Mouse (Mus musculus) heart, embryonic 14.5 days (tissue): ENCODE data around the gene Sfxn5. TPM values are rescaled to one million over a fixed set of nuclear protein-coding genes. Genes with fewer than 3 reads are reported as not detected.

Experiments used
- ATAC-seq: fragments of 200-750 bp; cut with Nextera tagmentation; 2 replicates; pipeline ENCODE4 v1.8.0; 2017; ENCODE audit warnings: low read depth, moderate TSS enrichment; ENCODE audit not compliant: insufficient number of reproducible peaks, insufficient read depth, low FRiP score
- H3K27ac ChIP-seq, 2 experiments: fragments of 200-500 bp in 1 of 2; fragments of 300-500 bp in 1 of 2; sonication (generic) in 1 of 2; replicated peaks in 1 of 2; 2 replicates each; pipeline ENCODE4 v1.5.1; 2012 to 2014; ENCODE audit warnings: low read depth in 2 of 2, low read length in 2 of 2, control low read depth in 1 of 2, mild to moderate bottlenecking in 1 of 2, mixed read lengths in 1 of 2; ENCODE audit not compliant: control insufficient read depth in 1 of 2, insufficient read depth in 1 of 2
- H3K27me3 ChIP-seq: fragments of 300-500 bp; sonication (generic); 2 replicates; pipeline ENCODE4 v1.6.1; 2014; ENCODE audit warnings: mild to moderate bottlenecking, low read length, control low read depth; ENCODE audit not compliant: control insufficient read depth, insufficient read depth
- H3K36me3 ChIP-seq: fragments of 300-500 bp; sonication (generic); 2 replicates; pipeline ENCODE4 v1.6.1; 2014; ENCODE audit warnings: mild to moderate bottlenecking, control low read depth, low read length, mixed read lengths; ENCODE audit not compliant: control insufficient read depth, insufficient read depth
- H3K4me1 ChIP-seq, 2 experiments: fragments of 200-500 bp in 1 of 2; fragments of 300-500 bp in 1 of 2; sonication (generic) in 1 of 2; 2 replicates each; pipeline ENCODE4 v1.6.1; 2012 to 2014; ENCODE audit warnings: low read length in 2 of 2, control low read depth in 1 of 2, mixed read lengths in 1 of 2; ENCODE audit not compliant: control insufficient read depth in 2 of 2, insufficient read depth in 2 of 2
- H3K4me2 ChIP-seq: fragments of 300-500 bp; sonication (generic); 2 replicates; pipeline ENCODE4 v1.6.1; 2014; ENCODE audit warnings: mild to moderate bottlenecking, low read length
- H3K4me3 ChIP-seq, 2 experiments: fragments of 200-500 bp in 1 of 2; fragments of 300-500 bp in 1 of 2; sonication (generic) in 1 of 2; 2 replicates each; pipeline ENCODE4 v1.5.1; 2012 to 2014; ENCODE audit warnings: low read length in 2 of 2, mild to moderate bottlenecking in 2 of 2, control low read depth in 1 of 2, low read depth in 1 of 2, moderate library complexity in 1 of 2; ENCODE audit not compliant: control insufficient read depth in 1 of 2, insufficient read depth in 1 of 2
- H3K9ac ChIP-seq: fragments of 300-500 bp; sonication (generic); 2 replicates; pipeline ENCODE4 v1.6.1; 2014; ENCODE audit warnings: mild to moderate bottlenecking, low read length
- H3K9me3 ChIP-seq: fragments of 300-500 bp; sonication (generic); 2 replicates; pipeline ENCODE4 v1.6.1; 2016; ENCODE audit warnings: low read length, control low read depth; ENCODE audit not compliant: control insufficient read depth
- WGBS: fragments of 180-500 bp; shearing (Covaris S2); extraction: QIAGEN DNeasy Blood & Tissue Kit; methylation state at CpG from one replicate; pipeline ENCODE4 v1.1.7; 2014; 5-methylcytosine and 5-hydroxymethylcytosine counted together
- polyA plus RNA-seq: library from polyadenylated mRNA; unstranded; fragments of >200 nt; fragmentation: Nextera tagmentation; extraction: Ambion mirVana; gene quantifications from 2 replicates; pipeline ENCODE4 v1.2.1, GENCODE M21; 2014

The Sfxn5 gene
- polyA plus RNA-seq, 1 experiment from 2014 or later, result 2.7 TPM

DNA sequence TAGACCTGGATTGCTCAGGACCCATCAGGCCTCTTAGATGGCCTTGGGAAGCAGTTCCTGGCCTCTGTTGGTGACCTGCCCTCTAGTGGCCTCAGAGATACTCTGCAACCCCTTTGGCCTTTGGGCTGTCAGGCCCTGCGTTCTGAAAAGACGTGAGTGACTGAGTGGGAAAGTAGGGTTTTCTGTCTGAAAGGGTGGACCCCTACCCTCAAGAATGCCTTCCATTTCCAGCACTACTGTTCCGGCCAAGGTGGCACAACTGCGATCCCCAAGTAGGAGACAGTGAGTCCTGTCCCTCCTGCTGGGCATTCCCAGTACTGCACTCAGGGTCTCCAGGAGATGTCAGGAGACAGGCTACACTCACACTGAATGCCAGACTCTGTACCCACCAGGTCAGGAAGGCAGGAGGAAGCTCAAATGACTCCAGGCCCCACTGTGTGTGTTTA lies 94.2 kb downstream of the Sfxn5 start:
- no peak overlapping the region for H3K27ac ChIP-seq
- H3K4me3 ChIP-seq, result no peak overlapping the region
- no peak overlapping the region for H3K9ac ChIP-seq
- H3K4me2 ChIP-seq, result peak overlapping the region; percentile 46
- no peaks in the 10 kb centered on the region for H3K9me3 ChIP-seq
- peaks cover 0 to 2% of the 10 kb centered on the region in 2 experiments; a peak in 1 of 4 replicates for H3K4me1 ChIP-seq
- WGBS, result 17% methylated on average over 4 of the region's 4 CpGs
- H3K27me3 ChIP-seq, result no peaks in the 10 kb centered on the region
- ATAC-seq, result no peak; the same call in 1 of the 2 replicates
- H3K36me3 ChIP-seq, result no peaks in the 10 kb centered on the region

DNA sequence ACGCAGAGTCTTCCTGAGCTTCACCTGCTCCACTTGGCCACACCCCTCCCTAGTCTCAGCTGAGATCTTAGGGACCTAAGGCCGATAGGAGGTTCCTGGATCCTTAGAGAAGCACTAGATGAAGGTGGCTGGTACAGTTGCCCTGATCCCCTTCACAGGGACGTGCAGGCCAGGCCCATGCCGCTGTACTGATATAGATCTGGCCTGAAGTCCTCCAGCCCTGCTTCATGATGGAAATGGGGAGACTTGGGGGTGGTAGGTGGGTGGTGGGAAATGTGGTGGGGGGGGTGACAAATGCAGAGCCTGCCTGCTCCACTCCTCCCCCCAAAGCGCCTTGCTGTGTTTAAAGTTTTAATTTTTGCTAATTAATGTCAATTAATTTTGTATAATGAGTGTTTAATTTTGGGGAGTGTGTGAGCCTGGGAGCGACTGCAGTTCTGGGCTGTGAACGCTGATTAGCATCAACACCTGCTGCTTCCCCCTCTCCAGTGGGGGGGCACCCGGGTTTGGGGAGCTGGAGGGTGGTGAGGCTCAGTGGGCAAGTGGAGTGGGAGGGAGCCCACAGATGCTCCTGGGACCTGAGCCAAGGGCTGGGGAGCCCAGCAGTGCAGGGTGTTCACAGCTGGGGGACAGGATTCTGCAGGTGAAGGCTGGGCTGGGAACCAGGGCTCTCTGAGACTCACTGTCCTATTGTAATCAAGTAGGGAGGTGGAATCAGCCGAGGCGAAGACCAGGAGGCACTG lies 95.5 kb downstream of the Sfxn5 start:
- H3K27me3 ChIP-seq, result no peaks in the 10 kb centered on the region
- H3K4me3 ChIP-seq, result no peak overlapping the region
- ATAC-seq, result no peak
- H3K4me1 ChIP-seq, result peaks cover 0 to 2% of the 10 kb centered on the region in 2 experiments; a peak in 1 of 4 replicates
- H3K9me3 ChIP-seq, result no peaks in the 10 kb centered on the region
- no peak overlapping the region for H3K27ac ChIP-seq
- 58% methylated on average over 10 of the region's 10 CpGs for WGBS
- no peak overlapping the region for H3K4me2 ChIP-seq
- H3K9ac ChIP-seq, result no peak overlapping the region
- no peaks in the 10 kb centered on the region for H3K36me3 ChIP-seq

DNA sequence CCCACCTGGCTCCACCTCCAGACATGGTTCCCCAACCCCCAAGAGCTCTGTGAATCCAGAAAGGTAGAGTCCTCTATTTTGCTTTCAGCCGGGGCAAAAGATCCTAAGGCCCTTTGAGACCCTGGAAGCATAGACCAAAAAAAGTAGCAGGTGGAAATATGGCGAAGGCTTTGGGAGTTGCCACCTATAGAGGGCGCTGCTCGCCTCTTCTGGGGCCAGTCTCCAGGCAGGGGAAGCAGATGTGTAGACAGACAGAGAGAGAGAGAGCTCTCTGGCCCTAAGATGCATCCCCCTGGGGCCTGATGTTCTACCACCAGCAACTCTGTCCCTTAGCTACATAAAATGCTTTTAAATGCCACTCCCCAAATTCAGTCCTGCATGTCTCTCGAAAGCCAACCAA lies 96.2 kb downstream of the Sfxn5 start:
- Histone ChIP-seq H3K4me3 (no peak overlapping the region), H3K36me3 (no peaks in the 10 kb centered on the region), H3K9me3 (no peaks in the 10 kb centered on the region), H3K27me3 (no peaks in the 10 kb centered on the region), H3K27ac (no peak overlapping the region), H3K4me1 (peaks cover 0 to 2% of the 10 kb centered on the region in 2 experiments; a peak in 1 of 4 replicates), H3K4me2 (no peak overlapping the region), H3K9ac (no peak overlapping the region)
- WGBS, result 38% methylated on average over 5 of the region's 5 CpGs
- no peak for ATAC-seq

DNA sequence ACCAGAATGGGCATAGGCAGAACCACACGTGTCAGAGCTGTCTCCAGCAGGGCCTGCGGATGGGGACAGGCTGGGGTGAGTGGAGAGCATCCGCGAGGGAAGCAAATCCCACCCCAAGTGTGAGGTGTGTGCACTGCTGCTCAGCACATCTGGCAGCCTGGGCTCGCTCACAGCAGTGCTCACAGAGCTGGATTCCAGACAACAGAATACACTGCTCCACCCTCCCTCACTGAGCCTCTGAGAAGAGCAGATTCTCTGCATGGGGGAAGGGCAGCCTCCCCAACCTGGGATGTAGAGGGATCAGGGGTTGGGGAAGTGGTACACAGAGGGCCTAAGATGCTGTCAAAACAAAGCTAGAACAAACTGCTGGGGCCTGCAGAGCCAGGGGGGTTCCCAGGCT lies 98.4 kb downstream of the Sfxn5 start:
- H3K27ac ChIP-seq, result no peak overlapping the region
- H3K9ac ChIP-seq, result no peak overlapping the region
- H3K27me3 ChIP-seq, result no peaks in the 10 kb centered on the region
- WGBS, result 45% methylated on average over 5 of the region's 5 CpGs
- H3K4me2 ChIP-seq, result no peak overlapping the region
- H3K4me1 ChIP-seq, result peaks cover 0 to 2% of the 10 kb centered on the region in 2 experiments; a peak in 1 of 4 replicates
- no peak for ATAC-seq
- H3K36me3 ChIP-seq, result no peaks in the 10 kb centered on the region
- H3K9me3 ChIP-seq, result no peaks in the 10 kb centered on the region
- H3K4me3 ChIP-seq, result no peak overlapping the region

DNA sequence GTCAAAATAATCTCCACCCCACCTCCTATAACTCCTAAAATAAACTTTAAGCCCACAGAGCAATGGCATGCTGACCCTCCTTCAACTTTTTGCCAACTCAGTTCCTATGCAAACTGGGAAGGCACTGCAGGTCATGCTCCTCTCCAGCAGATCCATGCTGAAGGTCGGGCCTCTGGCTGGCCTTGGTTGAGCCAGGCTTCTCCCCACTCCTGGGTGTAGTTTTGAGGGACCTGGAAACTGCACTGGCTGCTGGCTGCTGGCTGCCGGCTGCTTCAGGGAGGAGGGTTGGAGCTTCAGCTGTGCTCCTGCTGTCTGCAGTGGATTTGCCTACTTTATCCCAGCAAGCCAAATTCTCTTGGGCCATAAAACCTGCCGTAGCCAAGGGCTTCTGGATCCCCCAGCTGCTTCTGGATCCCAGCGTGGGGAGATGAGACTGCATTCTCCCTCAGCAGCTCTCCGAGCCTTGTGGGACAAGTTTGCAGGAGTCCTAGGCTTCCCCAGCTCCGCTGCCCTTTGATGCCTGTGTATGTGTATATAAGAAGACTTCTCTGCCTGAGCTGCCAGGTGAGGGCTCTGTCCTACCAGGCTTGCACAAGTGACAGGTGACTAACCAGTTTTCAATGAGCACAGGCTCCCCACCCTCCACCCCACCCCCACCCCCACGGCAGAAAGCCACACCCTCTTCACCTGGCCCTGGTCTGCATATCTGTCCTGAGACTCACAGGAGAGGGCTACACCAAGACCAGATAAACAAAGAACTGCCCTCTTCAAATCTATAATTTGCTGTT lies 100.2 kb downstream of the Sfxn5 start:
- peaks cover 0 to 2% of the 10 kb centered on the region in 2 experiments; a peak in 1 of 4 replicates for H3K4me1 ChIP-seq
- no peaks in the 10 kb centered on the region for H3K36me3 ChIP-seq
- no peak overlapping the region for H3K4me3 ChIP-seq
- H3K9me3 ChIP-seq, result no peaks in the 10 kb centered on the region
- H3K4me2 ChIP-seq, result no peak overlapping the region
- H3K27me3 ChIP-seq, result no peaks in the 10 kb centered on the region
- no peak overlapping the region for H3K27ac ChIP-seq
- ATAC-seq, result no peak
- 47% methylated on average over 7 of the region's 7 CpGs for WGBS
- H3K9ac ChIP-seq, result no peak overlapping the region

DNA sequence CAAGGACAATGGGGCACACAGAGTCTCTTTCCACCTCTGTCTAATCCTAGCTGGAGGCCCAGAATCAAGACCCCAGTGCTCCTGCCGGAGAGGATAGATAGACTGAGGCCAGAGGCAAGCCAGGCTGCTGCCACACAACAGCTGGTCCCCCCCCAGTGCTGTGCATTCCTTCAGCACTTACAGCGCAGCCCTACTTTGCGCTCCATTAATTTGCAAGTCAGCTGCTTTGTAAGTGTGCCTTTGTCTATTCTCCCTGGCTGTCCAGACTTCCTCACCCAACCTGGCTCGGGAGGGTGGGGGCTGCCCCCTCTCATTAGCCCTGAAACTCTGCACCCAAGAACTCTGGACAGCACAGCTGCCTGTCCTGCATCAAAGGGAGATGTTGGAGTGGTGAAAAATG lies 101.2 kb downstream of the Sfxn5 start:
- no peak overlapping the region for H3K4me2 ChIP-seq
- no peak for ATAC-seq
- H3K9ac ChIP-seq, result no peak overlapping the region
- H3K36me3 ChIP-seq, result no peaks in the 10 kb centered on the region
- H3K27me3 ChIP-seq, result no peaks in the 10 kb centered on the region
- H3K4me3 ChIP-seq, result no peak overlapping the region
- no peak overlapping the region for H3K27ac ChIP-seq
- H3K9me3 ChIP-seq, result no peaks in the 10 kb centered on the region
- WGBS, result 63% methylated on average over 4 of the region's 4 CpGs
- H3K4me1 ChIP-seq, result peaks cover 0 to 2% of the 10 kb centered on the region in 2 experiments; a peak in 1 of 4 replicates

DNA sequence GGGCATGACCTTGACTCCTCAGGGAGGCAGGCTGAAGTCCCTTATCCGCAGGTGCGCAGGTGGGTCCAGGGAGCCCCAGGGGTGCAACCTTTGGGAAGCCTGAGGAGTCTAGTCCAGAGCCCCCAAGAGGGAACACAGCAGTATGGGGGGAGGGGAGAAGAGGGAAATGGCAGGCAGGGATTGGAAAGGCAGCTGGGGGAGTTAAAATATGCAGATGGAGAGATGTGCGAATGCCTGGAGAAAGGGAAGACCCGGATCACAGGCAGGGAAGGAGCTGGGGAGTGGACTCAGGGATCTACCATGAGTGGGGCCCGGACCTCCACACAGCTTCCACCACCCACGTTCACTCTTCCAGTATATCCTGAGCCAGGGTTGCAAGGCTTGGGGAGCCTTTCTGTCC lies 101.8 kb downstream of the Sfxn5 start:
- H3K9ac ChIP-seq, result no peak overlapping the region
- no peak for ATAC-seq
- WGBS, result 34% methylated on average over 6 of the region's 6 CpGs
- H3K9me3 ChIP-seq, result no peaks in the 10 kb centered on the region
- peaks cover 0 to 2% of the 10 kb centered on the region in 2 experiments; a peak in 1 of 4 replicates for H3K4me1 ChIP-seq
- H3K4me3 ChIP-seq, result no peak overlapping the region
- H3K27me3 ChIP-seq, result no peaks in the 10 kb centered on the region
- H3K36me3 ChIP-seq, result no peaks in the 10 kb centered on the region
- no peak overlapping the region for H3K27ac ChIP-seq
- H3K4me2 ChIP-seq, result no peak overlapping the region
